Mouse (Mus musculus): ENCODE data around the gene Rnd3.

Rnd3 gene

DNA sequence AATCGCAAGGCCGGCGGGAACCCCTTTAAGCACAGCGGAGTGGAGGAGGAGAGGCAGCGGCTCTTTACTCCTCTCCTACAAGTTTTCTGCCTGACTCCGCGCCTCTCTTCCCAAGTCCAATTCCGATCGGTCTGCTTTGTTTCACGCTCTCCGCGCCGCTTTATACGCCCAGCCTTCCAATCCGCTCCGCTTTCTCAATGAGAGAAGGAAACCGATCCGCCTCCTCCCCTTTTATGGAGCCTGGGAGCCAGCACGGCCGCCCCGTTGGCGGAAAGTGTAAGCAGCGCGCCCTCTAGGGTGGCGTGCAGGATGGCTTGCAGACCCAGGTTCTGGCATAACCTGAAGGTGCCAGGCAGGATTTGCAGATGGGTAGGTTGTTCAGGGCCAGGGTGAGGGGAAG is at the start of gene Rnd3:
TSS of gene Rnd3 (minus strand) at position 137 of the 400 bp plus-strand sequence.
- DNase-seq (ENCODE audit: low spot score in 2 of 2), result peak; percentile 86 to 97

DNA sequence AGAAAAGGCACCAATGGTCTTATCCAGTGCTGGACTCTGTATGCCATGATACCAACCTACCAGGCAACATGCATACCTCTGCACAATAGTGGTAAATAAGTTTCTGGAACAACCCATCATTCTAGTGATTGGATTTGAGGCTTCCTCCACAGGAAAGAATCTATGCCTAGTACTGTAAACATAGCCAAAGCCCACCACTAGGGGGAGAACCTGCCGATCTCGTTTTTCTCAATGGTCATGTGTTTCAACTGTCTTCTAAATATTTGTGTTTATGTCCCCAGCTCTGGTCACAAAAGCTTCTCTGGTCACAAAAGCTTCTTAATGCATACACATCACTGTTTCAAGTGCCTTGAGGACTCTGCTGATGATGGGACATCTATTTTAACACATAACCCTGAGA is 43.4 kb upstream of the Rnd3 start:
- DNase-seq (ENCODE audit: low spot score in 2 of 2), result no peak

DNA sequence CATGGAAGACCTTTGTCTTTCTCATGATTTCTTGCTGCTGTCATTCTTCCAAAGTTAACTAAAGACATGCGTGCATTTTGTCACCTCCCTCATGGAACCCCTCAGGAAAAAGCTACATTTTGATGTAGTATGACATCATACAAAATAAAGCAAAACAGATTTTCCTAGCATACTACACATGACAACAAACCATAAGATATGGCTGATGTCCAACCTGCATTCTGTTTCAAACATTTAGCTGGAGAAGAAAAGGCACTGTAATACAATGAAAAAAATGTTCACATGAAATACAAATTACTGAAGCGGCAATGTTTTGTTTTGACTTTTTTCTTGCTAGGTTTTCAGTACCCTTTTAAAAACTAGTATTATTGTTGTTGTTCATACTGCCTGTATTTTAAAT is 36.9 kb upstream of the Rnd3 start:
- no peak for DNase-seq (ENCODE audit: low spot score in 2 of 2)

DNA sequence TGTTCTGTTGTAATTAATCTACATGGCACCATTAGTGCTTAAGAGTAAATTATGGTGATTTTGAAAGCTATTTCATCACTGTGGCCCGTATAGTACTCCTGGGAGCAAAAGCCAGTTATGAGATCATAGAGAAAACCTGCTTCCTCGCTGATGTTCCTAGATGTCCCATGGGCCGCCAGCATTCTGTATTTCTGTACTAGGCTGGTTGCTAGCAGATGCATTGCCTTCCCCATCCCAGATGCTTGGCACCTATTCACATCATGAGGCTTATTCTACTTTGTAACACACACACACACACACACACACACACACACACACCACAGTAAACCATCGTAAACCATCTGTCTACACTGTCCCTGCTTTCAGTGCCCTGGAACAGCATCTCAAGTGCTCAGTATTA is 34.1 kb upstream of the Rnd3 start:
- no peak for DNase-seq (ENCODE audit: low spot score in 2 of 2)

DNA sequence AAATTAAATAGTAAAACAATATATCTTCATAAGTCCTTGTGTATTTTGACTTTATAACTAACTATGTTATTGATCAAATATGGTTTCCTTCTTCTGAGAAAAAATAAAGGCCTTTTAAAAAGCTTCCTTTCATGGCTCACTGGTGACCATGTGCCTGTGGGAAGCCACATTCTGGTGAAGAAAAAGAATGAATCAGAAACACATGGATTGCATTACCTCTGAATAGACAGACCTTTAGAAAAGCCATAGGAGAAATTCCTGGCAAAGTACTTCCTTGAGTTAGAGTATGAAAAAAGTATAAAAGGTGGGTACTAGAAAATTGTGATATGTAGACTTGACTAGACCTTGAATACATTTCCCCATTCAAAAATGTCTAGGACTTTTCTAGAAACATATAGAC is 32.5 kb upstream of the Rnd3 start:
- DNase-seq (ENCODE audit: low spot score in 2 of 2), result no peak

DNA sequence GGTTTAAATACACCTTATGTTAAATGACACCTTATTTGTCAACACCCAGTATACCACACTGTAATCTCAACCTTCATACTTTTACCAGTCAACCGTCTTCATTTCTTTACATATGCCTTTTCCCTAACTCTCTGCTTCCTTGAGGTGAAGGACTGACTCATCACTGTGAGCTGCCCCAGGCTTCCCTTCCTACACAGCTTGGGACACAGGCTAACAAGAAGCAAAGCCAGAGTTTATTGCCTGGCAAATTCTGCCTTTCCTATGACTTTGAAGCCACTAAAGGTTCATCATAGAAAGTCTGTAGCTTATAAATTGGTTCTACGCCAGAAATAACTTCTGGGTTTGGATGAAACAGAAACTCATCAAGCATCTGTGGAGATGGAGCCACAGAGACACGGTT is 30.2 kb upstream of the Rnd3 start:
- DNase-seq (ENCODE audit: low spot score in 2 of 2), result no peak

DNA sequence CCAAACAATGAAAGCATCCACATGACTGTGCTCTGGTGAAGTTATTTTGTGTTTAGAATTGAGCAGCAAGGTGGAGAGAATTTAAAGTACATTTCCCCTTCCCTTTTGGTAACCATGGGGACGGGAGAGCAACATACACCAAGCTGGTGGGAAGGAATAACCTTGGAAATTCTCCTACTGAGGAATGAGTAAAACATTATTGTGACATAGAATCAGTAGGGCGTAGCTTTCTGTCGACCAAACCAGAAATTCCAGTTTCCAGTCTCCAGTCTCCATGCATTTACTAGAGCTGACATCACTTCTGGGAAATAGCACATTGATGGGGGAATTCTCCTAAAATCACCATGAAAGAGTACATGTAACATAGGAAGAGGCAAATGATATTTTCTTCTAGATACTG is 28.7 kb upstream of the Rnd3 start:
- no peak for DNase-seq (ENCODE audit: low spot score in 2 of 2)

DNA sequence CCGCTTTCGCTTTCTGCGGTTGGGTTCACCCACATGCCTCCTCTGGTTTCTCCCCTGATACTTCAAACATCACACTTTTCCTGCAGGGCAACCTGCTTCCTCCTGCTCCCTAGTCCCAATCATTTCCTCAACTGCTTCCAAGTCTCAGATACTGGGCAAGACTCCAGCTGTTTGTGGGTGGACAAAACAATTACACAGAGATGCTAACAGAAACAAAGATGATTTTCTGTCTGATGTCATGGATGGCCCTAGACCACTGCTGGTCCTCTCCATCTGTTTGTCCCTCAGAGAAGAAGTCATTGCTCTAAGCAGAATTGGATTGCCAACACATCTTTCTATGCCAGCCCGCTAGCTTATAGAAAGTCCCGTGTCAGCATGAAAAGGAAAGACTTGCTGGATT is 26.4 kb upstream of the Rnd3 start:
- DNase-seq (ENCODE audit: low spot score in 2 of 2), result no peak

DNA sequence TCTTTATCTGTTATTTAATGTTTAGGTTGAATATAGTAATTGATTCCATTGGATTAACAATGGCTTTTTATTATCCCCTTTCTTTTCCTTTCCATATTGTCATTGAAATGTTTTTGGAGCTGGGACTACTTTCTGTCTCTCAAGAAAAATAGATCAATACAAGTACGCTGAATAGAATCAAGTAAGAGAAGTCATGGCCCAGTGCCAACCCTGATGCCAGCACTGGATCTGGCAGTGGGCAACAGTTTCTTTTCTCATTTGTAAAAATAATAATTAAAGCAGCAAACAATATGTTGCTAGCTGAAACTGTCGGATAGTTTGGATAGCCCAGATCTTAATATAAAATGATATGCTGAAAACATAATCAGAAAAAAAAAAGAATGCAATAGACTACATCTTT is 12.2 kb upstream of the Rnd3 start:
- no peak for DNase-seq (ENCODE audit: low spot score in 2 of 2)

DNA sequence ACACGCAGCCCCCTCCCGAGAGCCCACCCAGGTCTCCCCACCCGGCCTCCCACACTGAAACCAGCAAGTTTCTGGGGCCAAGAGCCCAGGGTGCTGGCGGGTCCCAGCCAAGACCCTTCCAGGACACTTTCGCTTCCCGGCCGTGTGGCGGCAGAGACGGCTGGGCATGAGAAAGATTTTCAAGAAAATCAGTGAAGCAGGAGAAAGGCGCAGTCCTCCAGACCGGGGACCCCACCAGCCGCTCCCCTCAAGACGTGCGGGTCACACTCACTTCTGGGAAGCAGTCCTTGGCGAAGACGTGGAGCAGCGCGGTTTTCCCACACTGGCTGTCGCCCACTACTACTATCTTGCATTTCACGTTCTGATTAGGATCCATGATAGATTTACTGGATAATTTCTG is 457 bp downstream of the Rnd3 start:
- DNase-seq (ENCODE audit: low spot score in 2 of 2), result peak in 1 of 2 experiments; percentile 45

DNA sequence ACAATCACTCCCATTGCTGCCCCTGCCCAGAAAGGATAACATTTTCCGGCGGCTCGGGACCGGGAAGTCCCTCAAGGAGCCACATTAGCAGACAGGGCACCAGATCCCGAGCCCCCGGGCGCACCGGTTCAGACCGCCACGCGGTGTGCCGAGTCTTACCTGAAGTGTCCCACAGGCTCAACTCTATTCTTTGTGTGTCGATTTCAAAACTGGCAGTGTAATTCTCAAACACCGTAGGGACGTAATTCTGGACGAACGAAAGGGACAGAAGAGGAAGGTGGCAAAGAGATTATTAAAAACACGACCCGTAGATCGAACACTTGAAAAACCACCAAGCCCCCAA is 875 bp downstream of the Rnd3 start:
- DNase-seq (ENCODE audit: low spot score in 2 of 2), result no peak

DNA sequence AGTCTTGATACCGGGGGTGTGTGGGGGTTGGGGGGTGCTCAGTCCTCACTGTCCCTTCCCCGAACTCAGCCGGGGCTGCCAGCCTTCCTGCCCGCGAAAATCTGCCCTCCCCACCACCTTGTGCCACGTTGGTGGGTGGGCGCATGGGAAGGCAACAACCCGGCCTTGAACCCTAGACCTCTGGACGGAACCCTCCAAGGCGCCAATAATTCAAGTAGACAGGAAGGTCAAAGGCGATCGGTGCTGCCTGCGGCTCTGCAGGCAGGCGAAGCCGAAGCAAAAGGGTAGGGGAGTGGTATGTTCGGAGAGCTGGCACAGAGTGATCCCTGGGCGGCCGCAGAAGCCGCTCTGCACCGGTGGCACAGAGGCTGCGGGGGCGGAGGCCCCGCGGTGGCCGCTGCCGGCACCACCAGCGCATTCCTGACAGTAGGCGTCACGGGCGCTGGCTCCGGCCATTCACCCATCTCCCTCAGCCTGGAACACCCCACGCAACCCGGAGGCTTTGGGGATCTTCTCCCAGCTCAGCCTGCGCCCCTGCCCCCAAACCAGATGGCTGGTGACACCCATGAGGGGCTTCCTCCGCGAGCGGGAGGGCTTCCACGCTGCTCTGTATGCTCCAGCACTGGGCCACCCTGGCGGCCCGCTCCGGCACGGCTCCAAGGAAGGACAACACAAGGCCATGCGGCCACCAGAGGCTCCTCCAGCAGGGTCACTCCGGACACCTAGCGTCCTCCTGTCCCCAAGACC is 1.4 kb downstream of the Rnd3 start:
- peak; percentile 40 to 63 for DNase-seq (ENCODE audit: low spot score in 2 of 2)

DNA sequence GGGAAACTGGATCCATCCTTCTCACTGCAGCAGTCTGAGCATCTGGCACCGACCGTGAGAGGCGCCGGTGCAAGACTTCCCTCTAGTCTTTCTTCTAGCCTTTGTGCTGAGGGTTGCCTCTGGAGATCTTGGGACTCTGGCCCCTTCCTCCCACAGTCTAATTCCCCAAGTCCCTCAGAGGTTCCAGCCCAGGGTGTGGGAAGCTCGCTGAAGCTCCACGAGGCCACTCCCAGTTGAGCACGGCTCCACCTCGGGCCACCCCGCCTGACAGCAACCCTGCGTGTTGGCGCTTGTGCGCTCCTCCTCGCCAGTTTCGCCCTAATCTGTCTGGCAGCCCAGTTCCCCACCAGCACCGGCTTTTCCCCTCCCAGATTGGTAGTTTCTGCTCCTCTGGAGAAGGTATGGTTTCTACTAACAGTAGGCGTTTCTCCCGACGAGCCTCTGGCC is 2.0 kb downstream of the Rnd3 start:
- peak; percentile 41 to 66 for DNase-seq (ENCODE audit: low spot score in 2 of 2)

DNA sequence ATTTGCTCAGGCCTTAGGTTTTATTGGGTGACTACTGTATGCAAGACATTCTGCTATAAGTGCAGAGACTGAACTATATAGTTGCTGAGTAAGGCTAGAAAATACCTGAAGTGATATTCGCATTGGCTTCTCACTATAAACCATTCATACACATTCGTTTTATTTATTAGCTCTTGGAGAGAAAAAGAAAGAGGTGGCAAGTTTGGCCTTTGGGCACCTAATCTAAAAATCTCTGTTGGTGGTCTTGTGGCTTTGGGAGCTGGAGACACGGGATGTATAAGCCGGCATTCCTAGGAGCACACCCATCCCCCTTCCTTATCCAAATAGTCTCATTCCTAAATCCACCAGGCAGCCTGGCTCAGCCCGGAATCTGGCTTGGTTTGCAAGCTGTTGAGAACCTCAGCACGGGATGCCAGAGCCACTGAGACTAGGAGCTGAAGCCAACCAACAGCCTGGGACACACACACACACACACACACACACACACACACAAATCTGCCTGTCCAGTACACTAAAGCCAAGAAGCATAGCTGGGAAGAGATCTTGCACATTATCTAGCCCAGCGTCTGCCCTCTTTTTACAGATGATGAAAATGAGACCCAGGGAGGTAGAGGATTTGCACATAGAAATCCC is 3.0 kb downstream of the Rnd3 start:
- peak in 1 of 2 experiments; percentile 72 for DNase-seq (ENCODE audit: low spot score in 2 of 2)

DNA sequence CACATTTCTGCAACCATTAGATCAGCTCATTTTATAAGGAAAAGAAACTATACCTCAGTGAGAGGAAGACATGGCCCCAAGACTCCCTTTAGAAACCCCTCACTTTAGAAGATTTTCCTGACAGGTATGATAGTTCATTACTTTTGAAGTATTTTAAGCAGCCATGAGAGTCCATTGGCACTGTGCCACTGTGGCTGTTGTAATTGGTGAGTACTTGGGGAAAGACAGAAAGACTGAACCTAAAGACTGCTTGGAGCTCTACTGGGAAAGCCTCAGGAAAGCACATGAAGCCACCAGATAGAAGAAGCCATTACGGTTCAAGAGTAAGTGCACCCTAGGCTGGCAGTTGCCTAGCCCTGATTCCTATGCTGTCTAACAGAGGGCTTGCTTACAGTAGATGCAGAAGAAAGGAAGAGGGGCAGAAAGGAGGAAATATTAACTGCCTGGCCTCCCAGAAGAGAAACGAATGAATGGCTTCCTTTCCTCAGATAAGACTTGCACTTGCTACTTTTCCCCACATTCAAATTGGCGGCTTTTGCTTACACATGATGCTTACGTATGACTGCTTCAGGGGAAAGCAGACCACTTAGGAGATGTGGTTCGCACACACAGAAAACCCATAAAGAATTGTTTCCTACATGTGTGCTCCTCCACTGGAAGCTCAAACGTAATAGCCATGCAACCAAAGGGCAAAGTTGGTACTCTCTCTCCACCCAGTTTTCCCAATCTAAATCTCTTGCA is 4.4 kb downstream of the Rnd3 start:
- DNase-seq (ENCODE audit: low spot score in 2 of 2), result no peak

DNA sequence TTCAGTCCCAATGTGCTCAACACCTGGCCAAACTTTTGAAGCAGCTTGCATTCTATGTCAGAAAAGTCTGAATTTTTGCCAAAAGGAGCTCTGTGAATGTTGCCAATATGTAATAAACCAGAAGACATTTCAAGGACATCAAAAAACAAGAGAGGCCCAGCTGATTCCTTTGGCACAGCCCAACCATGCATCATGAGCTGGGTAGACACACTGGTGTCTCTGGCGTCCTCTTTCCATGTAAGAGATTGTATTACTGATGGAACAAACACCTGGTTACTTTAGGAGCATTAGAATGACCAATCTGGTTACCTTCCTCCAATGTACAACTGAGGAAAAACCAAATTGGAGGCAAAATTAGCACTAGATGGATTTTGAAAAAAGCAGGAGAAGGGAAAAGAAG is 6.5 kb downstream of the Rnd3 start:
- DNase-seq (ENCODE audit: low spot score in 2 of 2), result no peak

DNA sequence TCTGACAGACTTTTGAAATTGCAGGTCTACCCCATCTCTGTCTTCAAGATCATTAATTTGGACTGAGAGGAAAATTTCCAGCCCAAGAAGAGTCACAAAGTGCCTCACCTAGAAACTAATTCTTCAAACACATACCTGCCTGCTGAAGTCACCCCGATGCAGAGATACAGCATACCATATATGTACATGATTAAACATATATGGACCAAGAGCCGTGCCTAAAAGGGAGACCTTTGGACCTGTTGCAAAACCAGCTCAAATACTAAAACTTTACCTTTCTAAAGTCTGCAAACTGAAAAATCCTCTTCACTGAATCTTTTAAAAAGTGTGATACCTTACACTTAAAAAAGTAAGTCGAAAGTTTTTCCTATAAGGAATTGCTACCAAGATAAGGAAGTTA is 7.6 kb downstream of the Rnd3 start:
- no peak for DNase-seq (ENCODE audit: low spot score in 2 of 2)

DNA sequence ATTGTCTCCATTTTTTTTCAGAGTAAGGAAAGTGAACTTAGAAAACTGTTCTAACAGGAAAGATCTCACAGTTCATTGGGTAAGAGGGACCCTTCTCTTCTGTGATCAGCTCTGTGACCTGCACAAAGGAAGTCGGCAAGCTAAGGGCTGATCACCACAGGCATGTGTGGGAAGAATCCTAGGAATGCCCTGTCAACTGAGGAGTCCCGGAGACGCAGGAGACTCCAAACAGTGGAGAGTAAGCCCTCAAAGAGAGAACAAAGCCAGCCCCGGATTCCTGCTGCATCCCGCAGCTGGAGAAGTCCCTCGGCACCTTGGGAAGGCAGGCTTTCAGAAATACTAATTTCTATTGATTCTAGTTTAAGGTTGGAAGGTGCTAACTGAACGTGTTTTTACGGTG is 8.4 kb downstream of the Rnd3 start:
- no peak for DNase-seq (ENCODE audit: low spot score in 2 of 2)

DNA sequence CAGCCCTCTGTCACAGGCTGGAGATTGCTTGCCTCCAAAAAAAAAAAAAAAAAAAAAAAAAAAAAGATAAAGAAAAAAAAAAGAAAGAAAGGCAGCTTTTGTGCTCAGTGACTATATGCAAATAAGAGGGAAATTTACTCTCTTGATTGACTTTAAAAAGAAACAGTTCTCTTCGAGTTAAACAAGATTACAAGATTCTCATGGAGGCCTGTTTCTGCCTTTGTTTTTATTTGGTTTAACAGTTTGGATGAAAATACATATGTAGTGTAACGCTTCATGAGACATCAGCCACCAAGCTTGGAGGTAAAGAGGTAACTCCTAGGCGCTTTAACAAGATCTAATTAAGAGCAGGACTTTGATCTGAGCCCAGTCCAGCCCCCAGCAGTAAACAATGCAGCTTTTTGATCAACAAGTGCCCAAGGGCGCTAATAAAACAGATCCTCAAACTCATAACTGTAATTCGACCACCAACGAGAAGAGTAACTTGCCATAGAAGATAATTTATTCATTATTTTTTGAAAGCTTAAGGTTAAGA is 8.9 kb downstream of the Rnd3 start:
- DNase-seq (ENCODE audit: low spot score in 2 of 2), result no peak

DNA sequence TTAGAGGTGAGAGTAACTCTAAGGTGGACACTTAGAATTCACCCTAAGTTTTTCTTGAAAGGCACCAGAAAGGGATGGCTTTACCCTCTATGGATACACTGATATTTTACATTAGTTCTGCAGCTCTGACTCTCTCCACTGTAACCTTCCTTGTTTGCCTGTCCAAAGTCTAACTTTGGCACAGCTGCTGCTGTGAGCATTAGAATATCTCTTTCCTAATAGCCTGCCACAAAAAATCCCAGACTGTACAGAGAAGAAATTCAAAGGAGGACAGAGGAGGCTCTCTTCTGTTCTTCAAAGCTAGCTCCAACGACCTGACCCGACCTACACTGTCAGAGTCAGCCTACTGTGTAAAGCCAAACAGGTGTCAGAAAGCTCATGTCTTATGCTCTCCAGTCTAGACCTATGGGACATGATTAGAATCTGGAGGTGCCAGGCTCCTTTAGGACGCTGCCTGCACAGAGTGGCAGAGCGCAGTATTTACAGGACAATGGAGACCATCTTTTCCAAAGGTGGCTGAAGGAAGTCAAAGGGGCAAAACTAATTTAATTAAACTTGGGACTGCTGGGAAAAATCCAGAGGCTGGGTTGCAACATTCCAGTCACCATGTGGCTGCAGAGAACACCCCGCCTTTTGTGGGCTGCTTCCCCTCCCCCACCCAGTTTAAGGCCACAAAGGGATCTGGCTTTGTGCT is 9.5 kb downstream of the Rnd3 start:
- DNase-seq (ENCODE audit: low spot score in 2 of 2), result peak in 1 of 2 experiments; percentile 55

DNA sequence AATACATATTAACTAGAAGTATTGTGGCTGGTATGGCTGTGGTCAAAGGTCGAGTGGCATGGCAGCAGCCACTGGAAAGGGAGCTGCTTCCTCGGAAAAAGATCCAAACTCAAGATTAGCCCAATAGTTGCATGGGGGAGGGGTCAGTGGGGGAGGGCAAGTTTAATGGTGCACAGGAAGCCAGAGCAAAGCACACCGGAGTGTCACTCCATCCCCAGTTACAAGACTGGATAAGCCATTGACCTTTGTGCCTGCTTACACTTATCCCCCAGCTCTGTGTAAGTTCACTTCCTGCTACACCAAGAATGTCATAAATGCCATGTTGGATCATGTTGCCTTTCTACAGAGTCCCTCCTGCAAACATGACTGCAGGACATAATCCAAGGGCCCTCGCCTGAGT is 11.2 kb downstream of the Rnd3 start:
- DNase-seq (ENCODE audit: low spot score in 2 of 2), result no peak

DNA sequence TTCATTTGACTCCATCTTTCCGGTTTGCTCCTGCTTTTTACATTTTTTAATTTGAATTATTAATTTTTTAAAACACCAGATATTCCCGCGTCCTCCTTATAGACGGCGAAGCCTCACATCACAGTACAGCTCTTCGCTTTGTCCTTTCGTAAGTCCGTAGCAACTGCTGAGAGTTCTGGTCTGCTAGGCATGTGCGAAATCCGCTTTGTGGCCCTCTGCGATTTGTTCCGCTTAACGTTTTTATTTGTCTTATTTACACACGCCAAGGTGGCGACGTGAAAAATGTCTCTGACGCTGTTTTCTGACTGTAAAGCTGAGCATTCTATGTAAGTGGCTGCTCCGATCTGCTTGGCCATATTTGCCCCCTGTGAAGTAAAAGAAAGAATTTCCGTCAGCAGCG is 16.7 kb downstream of the Rnd3 start:
- no peak for DNase-seq (ENCODE audit: low spot score in 2 of 2)

All from cerebellum, postnatal 4 days (tissue).